Mouse (Mus musculus): ENCODE results near the gene Fyn.
A peak's percentile ranks its signal among the peaks of the same experiment; 100 is the strongest.

Fyn gene

DNA sequence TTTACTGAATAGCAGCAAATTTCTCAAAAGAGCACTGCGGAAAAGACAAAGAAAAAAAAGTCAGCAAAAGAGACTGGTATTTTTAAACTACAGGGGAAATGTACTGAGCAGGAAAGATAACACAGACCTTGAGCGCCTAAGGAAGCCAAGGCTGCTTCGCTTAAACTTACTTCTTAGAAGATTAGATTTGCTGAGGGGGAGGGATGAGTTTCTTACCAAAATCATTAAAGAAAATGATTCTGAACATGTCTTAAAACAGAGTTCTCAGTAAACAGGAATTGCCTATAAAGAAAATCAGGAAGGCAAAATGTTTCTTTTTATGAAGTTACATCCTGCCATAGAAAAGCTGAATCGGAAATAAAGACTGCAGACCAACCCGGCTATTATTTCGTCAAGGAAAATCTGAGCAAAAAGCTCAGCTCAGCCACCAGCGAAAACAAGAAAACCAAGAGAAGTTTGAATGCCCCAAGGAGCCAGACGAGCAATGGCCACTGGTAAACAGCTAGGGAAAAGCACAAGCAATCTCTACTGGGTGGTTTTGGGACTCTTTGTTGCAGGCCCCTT, at the start of gene Fyn:
Fyn (plus strand) TSS at position 284 of the 564 bp plus-strand sequence.
- no peak for DNase-seq (ENCODE audit: low spot score)

DNA sequence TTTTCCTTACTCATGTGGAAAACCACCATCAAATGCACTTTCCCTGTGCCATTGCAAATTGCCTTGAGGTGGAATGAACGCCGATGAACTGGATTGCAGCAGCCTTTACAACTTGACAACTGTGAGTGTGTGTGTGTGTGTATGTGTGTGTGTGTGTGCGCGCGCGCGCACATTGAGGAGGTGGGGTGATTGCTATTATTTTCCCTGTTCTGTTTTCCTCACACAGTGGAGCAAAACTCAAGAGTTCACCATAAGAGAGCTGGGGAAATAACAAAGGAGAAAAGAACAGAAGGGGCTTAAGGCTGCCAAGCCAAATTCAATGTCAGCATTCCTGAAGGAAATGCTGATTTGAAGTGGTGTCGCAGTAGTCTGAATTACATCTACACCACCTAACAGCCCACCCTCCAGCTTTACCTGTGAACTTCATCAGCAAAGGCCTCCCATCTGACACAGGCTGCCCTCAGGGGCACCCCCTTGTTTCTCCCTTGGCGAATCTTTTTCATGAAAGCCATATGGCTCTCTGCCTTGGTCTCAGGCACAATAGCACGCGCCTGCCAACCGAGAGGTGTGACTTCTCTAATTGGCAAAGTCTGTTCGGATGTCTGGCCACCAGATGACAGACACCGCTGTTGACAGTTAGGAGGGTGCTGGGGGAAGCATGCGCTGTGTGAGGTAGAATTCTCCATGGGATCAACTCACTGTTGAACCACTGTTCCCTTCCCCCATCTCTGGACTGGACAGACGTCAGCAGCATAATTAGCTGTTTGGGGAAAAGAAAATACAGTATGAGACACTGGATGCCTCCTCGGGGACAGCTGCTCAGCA, 47.6 kb upstream of the Fyn start:
- no peak for DNase-seq (ENCODE audit: low spot score)

DNA sequence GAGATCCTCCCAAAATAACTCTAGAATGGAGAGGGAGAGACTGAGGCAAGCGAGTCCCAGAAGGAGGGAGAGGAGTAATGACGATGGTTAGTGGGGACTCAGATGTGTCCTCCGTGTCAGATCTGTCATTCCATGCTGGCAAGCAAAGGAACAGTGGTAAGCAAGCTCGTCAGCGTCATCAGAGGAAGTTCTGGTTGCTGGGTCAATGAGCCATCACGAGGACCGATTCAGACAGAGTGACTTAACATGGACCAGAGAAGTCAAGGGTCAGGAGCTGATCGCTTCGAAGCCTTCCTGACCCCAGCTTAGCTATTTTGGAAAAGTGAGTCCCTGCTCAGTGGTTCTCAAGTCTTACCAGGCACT, 47.1 kb upstream of the Fyn start:
- DNase-seq (ENCODE audit: low spot score): no peak

DNA sequence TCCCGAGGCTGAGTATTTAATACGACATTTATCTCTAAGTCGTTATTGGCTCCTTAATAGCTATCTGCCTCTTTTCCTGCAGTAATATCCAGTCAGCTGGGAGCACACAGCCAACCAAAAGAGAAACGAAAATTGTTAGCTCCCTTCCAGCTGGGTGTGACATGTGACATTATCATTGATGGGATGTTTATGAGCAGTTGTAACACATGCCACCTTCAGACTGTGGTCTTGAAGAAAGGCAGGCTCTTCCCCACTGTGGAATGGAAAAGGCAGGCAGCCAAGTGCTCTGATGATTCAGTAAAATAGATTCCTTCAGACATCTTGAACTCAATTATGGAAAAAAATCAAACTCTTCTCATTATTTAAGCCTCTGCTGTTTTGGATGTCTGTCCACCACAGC, 46.5 kb upstream of the Fyn start:
- no peak for DNase-seq (ENCODE audit: low spot score)

DNA sequence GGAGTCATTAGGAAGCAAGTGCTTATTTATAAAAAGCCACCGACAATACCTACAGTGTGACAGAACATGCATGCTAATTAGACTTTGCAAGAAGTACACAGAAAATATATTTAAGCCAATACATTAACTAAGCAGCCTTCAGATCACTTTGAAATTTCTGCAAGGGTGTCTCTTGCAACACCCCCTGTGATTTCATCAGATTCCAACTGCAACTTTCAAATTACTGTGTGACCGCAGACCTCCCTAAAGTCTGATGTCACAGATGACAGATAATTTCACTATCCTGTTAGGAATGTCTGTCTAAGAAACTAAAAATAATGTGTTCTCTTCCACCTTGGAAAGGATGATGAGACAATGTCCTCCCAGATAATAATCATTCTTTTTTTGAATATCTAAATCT, 44.4 kb upstream of the Fyn start:
- no peak for DNase-seq (ENCODE audit: low spot score)

DNA sequence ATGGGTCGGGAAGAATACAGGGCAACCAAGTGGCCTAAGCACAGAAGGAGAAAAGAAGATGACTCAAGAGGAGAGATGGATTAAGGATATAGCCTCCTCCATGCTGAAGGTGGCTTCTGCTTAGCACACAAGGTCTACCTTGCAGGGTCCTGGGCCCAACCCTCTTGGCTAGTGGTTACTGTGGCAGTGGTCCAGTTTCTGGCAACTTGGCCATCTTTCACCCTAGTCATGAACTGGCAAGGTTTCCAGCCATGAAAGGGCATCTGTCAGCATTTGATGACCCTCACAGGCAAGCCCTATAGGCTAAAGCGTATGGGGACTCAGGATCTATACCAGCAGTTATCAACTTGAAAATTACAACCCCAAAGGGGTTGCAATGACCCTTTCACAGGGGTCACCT, 40.0 kb upstream of the Fyn start:
- no peak for DNase-seq (ENCODE audit: low spot score)

DNA sequence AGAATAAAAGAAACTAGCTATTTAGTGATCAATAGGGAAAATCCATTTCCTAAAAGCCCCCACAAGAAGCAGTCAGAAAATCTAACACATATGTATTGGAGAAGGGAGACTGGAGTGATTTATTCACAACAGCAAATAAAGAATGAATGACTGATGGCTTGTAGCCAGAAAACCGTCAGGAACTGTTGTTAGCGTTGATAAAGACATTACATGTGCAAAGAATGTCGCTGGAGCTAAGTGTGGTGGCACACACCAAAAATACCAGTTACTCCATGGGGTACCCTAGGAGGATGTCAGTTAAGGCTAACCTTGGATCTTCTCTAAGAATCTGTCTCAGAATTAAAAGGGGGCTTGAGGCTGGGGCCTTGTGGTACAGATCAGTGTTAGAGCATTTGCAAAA, 34.3 kb upstream of the Fyn start:
- no peak for DNase-seq (ENCODE audit: low spot score)

DNA sequence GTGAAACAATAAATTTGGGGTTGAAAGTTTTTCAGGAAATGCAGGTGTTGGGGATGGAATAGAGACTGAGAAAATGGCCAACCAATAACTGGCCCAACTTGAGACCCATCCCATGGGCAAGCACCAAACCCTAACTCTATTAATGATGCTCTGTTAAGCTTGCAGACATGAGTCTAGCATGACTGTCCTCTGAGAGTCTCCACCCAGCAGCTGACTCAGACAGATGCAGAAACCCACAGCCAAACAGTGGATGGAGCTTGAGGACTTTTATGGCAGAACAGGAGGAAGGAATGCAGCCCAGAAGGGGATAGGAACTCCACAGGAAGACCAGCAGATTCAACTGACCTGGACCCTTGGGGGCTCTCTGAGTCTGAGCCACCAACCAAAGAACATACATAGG, 32.8 kb upstream of the Fyn start:
- DNase-seq (ENCODE audit: low spot score): no peak

DNA sequence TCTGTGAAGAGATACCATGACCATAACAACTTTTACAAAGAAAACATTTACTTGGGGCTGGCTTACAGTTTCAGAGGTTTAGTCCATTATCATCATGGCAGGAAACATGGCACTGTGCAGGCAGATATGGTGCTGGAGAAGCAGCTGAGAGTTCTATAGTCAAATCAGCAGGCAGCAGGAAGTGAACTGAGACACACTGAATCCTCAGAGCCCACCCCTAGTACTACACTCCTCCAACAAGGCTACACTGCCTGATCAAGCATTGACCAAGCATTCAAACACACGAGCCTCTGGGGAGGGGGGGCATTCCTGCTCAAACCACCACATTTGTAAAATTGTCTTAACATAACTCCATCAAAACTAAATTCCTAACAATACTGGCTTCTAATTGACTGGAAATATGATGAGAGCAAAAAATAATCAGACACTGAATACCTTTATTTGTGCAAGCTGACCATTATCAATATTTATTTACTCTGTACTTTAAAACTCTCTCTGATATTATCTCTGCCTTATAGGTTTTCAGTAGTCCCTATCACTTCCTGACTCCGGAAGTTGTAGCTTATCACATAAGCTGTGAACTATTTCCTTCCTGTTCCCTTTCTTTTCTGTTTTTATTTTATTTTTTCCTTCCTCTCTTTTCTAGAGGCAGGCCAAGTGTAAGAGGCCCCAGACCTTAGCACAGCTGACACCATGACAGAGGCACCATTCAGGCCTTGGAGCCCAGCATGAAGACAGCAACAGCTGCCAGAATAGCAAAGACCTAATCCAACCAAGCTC, 29.3 kb upstream of the Fyn start:
- DNase-seq (ENCODE audit: low spot score): no peak

DNA sequence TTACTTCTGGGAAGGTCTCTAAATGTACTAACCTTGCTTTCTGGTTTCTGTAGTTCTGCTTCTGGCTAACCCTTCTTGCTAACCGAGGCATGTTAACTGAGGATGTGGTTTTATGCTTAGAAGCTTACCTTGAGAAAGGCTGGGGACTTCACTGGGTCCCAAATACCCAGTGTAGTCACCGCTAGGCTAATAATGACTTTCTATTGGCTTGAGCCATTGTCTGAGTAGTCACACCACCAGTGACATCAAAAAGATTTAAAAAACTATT, 28.8 kb upstream of the Fyn start:
- no peak for DNase-seq (ENCODE audit: low spot score)

DNA sequence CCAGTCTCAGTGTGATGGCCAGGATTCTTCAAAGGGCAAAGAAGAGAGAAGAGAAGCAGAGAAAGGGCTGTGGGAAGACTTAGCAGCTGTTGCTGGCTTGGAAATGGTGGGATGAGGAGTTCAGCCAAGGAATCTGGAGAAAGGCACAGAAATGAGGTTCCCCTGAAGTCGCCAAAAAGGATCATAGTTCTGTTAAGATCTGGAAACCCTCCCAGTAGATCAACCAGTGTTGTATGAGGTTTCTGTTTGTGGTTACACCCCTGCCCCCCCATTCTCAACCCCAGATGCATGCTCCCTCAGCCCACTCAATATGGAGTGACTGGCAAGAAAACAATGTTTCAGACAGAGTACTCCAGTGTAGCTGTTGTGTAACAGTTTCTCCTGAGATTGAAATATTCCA, 25.1 kb upstream of the Fyn start:
- no peak for DNase-seq (ENCODE audit: low spot score)

DNA sequence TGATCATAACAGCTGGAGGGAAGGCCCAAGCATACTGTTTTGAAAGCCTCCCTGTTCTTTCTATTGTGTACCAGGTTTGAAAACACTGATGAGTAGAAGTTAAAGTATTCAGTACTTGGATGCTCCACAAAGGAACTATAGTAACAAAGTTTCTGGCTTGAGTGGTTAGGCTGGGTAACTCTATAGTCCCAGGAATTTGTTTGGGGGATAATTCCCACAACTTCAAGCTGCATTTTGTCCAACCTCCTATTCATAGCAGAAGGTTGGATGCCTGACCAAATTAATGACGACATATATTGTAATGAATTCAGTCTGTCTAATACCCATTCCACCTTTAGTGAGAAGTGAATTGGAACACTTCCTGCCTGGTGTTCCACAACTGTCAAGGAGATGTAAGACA, 22.7 kb upstream of the Fyn start:
- DNase-seq (ENCODE audit: low spot score): no peak

DNA sequence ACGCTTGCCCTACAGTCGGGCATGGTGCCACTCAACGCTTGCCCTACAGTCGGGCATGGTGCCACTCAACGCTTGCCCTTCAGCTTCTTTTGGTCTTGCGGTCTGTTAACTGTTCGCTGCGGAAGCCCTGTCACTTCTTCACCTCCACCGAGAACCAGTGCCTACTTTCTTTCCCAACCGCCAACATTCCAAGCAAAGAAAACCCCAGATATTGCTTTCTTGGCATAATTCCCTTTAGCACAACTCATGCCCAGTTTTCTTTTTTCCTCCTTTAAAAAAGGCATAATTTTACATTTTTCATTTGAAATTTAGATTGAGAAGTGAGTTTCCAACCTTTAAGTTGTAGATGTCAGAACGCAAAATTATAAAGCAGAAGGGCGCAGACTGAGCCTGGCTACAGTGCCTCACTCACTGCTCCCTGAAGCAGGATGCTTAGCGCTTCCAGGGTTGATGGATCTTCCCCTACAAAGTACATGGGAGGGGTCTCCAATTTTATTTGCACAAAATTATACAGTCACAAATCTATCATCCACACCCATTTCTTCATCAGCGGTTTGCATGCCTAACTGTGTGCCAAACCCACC, 18.8 kb upstream of the Fyn start:
- no peak for DNase-seq (ENCODE audit: low spot score)

DNA sequence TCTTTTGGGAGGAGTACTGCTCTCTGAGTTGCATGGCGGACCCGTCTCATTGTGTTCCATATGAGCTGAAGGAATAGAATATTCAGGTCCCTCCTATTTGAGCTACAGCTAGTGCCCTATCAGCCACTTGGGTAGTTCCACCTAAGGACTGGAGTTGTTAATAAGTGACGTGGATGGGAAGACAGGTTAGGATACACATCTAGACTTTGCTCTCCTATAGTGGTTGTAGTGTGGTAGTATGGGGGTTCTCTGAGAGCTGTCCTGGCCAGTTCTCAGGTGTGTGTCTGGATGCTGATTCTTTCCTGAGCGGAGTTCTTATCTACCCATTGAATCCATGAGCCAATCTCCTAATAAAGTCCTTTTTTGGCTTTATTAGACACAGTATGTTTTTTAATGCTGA, 4.5 kb upstream of the Fyn start:
- DNase-seq (ENCODE audit: low spot score): no peak

DNA sequence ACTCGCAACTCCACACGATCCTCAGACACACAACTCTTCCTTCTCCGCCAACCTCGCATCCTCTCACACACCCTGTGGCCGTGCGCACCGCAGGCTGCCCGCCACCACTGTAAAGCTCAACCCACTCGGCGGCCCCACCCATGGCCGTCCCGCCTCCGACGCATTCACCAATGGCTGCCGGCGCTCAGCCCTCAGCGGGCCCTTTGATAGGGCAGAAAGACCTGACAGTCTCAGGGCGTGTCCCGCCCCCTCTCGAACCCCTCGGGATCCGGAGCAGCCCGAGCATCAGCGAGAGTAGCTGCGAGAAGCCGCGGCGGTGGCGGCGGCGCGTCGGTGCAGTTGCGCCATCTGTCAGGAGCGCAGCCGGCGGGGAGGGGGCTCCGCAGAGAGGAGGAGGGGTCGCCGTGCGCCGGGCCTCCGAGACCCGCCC, 862 bp downstream of the Fyn start:
- DNase-seq (ENCODE audit: low spot score): peak; percentile 89

DNA sequence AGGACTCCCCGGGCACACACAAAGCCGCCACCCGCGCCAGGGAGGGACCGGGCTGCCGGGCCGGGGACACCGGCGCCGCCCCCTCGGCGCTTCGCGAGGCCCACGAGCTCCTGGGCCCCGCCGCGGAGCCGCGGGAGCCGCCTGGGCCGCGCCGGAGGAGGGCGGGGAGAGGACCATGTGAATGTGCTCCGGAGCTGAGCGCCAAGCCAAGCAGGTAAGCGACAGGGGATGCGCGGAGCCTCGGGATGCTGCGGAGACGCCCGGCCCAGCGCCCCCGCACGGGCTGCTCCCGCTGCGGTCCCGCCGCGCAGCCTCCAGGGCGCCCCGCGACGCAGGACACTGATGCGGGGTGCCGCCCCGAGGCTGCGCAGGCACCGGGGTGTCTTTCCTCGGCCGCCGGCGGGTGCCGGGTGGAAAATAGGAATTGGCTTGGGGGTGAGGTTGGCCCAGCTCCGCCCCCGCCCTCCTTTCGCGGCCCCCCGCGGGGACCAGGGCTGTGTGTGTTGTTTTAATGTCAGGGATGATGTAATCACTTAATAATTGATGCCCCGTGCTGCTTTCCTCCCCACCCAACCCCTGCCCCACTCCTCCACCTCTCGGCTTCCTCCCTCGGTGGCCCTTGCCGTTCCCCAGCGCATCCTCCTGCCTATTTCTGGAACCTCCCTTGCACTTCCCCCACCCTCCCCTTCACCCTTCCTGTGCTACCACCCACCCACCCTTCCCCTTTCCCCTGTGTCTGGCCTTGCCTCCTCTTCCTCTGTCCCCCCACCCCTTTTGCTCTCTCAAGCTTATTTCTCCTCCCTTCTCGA, 1.5 kb downstream of the Fyn start:
- peak; percentile 40 for DNase-seq (ENCODE audit: low spot score)

DNA sequence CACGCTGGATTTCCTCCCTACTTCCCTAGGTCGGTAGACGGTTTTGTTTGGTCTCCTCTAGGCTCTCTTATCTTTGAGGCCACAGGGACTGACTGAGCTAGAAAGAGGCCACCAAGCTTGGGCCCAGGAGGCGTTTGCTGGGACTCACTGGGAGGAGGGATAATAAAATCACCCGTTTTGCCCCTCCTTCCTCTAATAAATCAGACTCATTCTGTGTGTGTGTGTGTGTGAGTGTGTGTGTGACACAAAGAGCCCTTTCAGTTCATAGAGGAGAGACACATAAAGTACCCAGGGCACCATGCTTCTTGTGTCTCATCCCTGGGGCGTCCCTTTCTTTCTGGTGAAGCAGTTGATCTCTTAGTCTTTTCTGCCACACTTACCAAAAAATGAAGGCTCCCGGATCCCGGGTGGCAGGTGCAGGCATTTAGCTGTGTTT, 2.1 kb downstream of the Fyn start:
- no peak for DNase-seq (ENCODE audit: low spot score)

DNA sequence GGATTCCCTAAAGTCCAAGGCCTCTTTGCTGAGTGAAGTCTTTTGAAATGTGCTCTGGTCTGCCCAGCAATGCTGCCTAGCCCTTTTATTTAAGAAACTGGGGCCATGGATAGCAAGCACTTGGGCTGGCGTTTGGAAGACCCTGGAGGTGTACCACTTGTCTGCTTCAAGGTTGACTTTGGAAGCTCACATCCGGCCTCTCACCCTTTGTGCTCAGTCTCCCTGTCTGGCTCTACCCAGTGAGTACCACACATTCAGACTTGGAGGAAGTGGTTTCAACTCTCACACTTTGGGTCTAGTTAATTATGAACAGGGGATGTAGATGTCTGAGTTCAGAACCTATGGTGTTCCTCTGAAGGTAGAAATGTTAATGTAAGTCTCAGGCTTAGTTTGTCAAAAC, 2.8 kb downstream of the Fyn start:
- DNase-seq (ENCODE audit: low spot score): no peak

DNA sequence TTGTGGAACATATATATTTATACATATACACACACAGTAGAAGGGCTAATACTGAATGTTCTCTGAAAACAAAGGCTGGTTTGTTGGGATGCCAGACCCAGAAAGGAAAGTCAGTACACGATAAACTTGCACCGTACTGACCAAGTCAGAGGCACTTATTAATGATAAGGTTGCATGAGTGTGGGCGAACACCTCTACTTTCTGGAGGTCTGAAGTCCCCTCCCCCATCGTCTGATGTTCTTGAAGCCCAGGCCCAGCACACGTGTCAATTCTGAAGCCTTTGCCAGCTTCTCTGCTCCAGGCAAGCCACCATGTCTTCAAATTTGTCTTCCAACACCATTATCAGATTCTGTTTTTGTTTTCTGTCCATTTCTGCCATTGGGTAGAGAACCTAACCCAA, 3.3 kb downstream of the Fyn start:
- no peak for DNase-seq (ENCODE audit: low spot score)

DNA sequence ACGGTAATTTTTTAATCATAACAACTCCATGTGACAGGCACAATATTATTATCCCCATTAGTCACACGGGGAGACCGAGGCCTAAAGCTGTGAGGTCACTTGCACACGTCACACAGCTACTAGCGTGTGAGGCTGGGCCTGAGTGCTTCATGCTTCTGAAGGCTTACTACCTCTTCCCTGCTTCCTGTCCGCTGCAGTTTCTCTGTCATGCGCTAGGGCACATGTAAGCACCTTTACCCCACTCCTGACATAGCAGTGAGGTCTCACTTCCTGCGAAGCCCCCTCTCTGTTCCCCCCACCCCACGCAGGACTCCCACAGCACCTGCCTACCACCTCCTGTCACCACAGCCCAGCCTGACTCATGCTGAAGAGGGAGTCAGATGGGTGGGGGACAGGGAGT, 8.0 kb downstream of the Fyn start:
- no peak for DNase-seq (ENCODE audit: low spot score)

DNA sequence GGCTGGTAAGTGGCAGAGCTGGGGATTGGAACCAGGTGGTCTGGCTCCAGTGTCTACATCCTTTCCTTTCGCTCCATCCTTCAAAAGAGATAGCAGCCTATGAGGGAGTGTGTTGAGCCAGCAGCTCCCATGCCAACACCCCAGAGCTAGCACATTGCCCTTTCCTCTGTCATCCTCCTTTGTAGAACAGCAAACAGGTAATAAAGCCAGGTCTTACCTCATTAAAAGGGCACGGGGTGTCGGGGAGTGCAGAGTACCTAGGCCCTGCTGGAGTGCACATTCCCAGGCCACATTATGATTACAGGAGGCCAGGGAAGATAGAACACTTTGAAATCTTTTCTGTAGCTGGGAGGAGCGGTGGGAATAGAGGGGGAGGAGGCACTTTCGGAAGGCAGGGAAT, 8.6 kb downstream of the Fyn start:
- DNase-seq (ENCODE audit: low spot score): no peak

DNA sequence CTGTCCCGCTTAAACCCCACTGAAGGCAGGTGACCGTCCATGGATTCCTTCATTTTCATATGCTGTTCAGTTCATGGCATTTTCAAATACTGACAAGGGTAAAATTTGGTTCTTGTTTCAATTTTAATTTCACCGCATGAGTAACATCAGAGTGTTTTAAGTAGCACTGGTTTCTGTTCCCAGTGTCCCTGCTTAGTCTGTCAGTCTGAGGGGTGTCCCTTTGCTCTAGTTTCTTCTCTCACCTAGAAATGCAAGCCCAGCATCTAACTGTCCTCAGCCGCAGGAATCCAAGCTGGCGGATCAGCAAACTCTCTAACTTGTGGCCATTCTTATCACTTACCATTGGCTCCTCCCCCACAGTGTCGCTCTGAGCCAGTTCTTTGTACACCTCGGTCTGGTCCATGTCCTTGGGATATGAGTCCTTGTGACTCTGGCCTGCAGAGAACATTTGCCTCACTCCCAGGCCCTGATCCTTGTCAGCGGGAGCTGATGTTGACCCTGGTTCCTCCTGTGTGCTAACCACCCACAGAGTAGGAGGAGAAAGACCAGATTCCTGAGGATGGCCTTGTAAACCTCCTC, 9.5 kb downstream of the Fyn start:
- no peak for DNase-seq (ENCODE audit: low spot score)

Measured in ovary, postnatal 14 days (tissue).